Mouse (Mus musculus) adrenal gland, postnatal 36 days (tissue): ENCODE measurements at regions not wholly inside any gene's neighbourhood (a gene's known extent, or its start where the extent isn't known, plus 50 kb on each side); places are given as distances from the start of the nearest gene placed in this dataset.

Experiments
- DNase-seq, 2 experiments: peaks; one replicate each; pipeline ENCODE4 v3.0.0; 2021; ENCODE audit warnings: mixed read lengths in 1 of 2

DNA sequence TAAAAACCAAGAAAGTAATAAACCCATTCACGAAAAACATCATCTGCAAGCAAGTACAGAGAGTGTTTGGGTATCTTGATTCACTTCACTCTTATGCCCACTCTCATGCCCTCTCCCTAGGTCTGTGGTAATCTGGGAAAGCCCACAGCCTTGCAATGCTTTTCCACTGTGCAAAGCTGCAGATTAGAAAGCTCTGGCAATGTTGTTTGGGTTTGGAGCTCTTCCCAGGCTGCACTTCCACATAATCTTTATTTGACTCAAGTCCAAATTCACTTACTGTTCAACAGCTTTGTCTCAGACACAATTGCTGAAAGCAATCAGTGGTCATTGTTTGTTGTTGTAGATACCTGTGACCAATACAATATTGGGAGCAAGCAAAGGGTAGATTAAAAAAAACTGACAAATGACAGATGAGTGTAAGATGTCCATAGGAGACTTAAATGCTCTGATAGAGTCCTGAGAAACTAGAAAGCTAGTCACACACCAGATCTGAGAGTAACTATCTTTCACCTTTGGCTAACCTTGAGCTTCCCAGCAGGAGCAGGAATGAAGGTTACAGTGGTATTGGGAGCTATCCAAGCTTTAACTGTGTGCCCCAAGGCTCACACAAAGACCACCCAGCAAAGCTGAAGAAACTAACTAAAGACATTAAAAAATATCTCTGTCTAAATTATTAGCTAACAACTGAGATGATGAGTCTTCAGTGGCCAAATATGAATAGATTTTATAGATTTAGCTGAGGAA, 325.7 kb upstream of the Klf12 start:
- no peak for DNase-seq

DNA sequence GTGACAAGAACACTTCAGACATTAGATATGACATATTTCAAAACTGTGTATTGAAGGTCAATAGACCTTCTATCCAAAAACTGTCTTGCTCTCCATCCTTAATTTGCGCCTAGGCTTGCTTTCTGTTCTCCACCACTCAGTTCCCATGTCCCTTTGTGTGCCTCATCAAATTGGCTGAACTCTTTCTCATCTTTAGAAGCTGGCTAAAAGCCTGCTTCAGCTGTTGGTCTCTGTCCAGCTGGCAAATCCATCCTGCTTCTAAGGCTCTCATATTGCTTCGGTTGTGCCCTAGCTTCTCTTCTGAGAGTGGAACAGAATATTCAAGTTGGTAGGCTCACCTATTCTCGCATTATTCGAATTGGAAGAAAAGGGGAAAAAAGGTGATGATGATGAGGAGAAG, 322.6 kb upstream of the Klf12 start:
- peak; percentile 9 to 29 for DNase-seq

DNA sequence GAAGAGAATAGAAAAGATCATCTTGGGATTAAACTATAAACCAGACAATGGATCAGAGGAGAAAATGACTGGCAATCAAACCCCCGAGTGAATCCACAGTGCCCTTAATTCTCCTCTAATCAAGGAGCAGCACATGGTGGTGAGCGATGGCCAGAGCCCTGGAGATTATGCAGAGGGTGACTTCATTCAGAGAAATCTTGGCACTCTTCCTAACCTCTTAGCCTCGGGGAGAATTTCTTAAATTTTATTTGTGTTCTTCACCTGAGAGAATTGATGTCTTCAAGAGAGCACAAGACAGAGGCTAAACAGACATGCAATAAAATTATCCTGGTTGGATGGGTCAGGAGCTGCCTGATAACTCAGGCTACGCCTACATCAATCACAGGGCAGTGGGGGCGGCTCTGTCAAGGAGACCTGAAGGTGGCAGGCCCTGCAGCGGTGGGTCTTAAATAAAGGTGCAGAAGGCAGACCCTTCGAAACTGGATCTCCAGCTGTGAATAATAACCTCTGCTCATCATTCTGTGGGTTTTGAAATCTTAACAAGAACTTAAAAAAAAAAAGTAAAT, 316.5 kb upstream of the Klf12 start:
- DNase-seq: no peak

DNA sequence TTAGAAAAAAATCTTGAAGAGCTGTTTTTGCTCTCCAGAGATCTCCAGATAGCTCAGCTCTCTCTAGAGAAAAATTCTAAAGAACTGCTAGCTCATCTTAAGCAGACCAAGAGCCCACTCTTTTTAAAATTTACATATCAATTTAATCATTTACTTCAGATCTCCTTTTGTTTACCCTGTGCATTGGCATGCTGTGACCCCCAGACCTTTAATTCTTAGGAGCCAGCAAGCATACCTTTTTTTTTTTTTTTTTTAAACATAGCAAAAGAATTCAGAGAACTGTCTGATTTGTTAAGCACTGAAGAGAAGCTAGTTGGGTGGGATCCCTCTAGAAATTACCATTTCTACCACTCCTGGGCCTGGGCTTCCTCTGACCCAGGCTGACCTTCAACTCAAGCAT, 285.5 kb upstream of the Klf12 start:
- no peak for DNase-seq

DNA sequence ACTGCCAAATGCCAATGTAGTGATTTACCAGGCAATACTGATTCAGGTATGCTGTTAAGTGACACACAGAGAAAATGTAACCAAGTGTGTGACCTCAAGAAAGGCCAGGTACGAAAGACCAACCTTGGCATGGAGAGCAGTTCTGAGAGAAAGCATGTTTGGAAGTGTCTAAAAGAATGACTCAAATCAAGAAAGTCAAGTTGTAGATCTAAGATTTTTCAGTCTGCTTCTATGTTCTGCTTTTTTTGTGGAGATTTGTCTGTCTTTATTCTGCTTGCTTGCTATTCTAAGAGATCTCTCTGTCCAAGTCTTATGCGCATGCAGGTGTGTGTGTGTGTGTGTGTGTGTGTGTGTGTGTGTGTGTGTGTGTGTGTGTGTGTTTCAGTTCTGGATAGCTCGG, 277.4 kb upstream of the Klf12 start:
- DNase-seq: no peak

DNA sequence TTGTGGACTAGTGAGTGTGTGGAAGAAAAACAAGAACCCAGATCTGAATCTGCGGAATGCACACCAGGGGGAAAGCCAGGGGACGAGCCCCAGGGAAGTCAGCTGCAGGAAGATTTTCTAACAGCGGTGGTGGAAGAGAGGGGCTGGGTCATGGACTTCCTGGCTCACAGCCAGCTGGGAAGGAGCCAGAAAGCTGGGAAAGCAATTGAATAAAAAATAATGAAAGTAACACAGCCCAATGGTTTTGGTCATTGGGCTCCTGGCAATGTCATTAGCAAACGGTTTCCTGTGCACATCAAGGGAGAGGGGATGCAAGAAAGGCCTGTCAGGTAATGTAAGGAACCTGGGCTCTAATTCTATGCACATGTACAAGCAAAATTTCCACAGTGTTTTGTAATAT, 273.9 kb upstream of the Klf12 start:
- DNase-seq: peak; percentile 29 to 31

DNA sequence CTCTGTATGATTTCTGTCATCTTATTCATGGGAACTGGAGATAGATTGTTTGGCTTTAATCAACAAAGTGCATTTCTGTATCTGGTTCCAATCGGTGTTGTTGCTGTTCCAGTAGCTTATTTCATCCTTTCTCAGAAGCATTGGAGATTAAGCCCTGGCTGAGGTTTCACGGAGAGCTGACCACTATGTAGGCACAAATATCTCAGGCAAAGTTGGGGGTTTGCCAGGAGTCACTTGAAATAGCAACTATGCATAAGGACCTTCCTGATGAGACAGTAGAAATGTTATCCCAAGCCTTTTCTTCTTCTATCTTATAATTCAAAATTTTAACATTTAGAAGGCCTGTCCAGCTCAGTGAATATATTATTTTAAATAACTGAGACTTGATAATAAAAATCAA, 268.0 kb upstream of the Klf12 start:
- no peak for DNase-seq

DNA sequence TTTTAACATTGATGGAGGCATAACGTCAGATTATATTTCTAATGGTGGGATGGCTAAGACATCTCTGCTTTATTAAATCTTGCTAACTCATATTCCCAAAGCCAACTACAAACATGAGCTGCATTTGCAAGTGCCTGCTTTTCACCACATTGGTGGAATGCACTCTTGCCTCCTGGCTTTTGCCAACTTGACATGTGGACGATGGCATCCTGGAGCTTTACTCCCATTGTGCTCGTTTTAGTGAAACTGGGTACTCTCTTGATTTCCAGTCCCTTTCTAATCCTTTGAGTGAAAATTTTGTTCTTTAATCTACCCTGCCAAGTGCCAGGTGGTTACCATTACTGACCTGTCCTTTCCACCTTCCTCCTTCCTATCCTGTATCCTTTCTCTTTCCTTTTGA, 265.8 kb upstream of the Klf12 start:
- no peak for DNase-seq

DNA sequence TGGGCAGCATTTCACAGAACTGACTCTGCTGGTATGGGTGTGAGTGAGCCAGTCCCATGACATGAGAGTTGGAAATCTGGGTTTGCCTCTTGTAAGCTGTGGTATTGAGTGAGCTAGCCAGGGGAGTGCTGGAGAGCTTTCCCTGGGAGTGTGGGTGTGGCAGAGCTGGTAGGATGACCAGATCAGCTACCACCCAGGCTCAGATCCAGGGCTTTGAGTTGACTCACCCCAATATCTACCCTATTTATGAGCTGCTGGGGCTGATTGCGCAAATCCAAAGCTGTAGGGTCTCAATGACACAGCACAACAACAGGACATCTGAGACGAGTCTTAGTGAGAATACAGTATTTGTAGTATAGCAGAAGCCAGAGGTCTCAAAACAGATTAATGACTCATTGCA, 245.7 kb upstream of the Klf12 start:
- no peak for DNase-seq

DNA sequence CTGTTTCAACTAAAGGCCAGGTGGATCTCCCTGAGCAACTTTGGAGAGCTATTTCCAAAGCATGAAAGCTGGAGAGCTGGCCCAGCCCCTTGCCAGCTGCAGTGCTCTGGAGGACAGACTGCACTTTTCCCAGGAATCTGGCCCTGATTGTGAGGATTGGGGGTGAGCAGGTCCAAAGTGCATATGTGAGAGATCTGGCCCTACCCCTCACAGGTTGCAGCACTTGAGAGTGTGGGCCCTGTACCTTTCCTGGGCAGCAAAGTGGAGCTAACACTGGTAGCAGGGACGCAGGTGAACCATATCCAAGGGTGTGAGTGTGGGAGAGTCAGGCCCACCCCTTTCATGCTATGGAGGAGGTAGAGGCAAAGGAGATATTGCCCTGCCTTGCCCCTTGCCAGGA, 245.3 kb upstream of the Klf12 start:
- no peak for DNase-seq

DNA sequence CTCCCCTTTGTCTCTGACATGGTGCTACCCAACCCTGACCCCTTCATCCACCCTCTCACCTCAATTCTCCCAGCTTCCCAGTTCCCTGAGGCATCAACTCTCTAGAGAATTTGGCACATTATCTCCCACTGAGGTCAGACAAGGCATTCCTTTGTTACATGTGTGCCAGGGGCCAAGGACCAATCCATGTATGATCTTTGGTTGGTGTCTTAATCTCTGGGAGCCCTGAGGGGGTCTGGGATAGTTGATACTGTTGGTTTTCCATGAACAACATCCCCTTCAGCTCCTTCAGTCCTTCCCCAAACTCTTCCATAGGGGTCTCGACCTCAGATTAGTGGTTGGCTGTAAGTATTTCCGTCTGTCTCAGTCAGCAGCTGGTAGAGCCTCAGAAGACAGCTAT, 224.9 kb upstream of the Klf12 start:
- no peak for DNase-seq

DNA sequence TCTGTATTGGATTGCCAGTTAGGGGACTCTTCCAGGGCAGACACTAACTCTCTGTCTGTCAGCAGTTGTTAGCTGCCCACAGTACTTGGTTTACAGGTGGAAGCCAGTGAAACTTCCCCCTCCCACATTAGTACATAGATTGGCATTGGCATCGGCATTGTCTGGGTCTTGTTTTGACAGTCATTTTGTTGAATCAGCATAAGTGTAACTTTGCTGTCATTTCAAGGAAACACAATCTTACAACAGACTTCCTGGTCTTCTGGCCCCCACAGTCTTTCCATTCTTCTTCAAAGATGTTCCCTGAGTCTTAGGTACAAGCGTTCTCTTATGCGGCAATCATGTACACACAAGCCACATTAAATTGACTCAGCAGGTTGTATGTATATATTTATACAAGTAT, 223.6 kb upstream of the Klf12 start:
- no peak for DNase-seq

DNA sequence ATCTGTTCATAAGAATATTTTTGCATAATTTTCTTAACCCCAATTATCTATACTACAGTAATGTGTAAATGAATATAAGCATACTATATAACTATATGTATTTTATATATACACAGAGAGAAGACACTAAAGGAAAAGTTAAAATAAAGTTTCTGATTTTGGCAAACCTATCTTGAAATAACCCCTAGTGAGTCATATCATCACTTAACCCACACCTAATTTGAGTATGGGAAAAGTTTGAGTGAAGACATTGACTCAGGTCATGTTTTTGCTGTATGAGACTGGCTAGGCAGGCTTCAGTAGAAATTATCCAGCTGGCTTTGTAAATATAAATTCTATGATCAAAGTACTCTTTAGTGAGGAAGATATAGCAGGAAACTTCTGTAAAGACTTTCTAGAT, 223.1 kb upstream of the Klf12 start:
- DNase-seq: no peak

DNA sequence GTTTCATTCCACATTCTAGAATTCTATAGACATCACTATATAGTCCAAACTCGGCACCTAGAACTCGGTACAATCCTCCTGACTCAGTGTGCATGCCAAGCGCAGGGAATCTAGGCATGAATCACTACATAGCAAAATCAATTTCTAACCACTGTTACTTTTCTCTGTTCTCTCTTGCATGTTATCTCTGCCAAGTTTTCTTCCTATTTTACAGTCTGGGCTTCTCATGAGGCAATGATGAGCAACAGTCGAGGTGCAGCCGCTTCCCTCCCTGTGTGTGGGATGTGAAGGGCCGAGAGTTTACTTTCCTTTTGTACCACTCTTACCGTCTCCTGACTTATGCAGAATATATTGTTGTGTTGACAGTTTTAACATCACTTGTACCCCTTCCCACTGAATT, 204.4 kb upstream of the Klf12 start:
- DNase-seq: no peak

DNA sequence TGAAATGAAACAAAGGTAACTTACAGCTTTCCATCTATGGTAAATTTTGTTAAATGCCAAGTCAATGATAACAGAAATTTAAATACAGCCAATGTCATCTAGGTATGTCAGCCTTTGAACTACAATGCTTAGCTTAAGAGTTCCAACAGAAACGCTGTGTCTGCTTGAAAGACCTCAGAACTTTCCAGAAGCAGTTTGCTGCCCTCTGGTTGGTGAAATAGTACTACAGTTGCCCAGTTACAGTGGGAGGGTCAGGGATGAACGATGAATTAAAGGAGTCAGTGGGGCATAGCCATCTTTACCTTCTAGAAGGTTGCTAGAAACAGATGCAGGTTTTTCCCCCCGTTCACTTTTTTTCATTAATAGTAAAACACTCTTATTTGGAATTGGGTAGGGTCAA, 201.0 kb upstream of the Klf12 start:
- peak; percentile 6 to 26 for DNase-seq

DNA sequence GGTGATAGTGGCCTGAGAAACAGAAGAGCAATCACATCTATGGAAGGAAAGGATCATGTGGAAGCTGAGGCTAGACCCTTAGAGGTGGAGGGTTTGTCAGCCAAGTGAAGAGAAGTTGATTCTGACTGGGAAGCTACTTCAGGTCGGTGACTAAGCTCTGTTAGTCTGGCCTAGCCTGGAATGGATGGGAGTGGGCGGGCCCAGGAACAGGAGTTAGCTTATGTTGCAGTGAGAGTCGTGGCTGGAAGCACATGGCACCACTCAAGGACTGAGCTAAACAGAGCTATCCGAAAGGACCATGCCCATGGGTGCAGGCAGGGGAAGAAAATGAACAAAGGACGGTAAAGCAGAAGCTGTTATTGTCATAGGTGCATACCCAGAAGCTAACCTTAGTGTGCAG, 199.6 kb upstream of the Klf12 start:
- DNase-seq: no peak

DNA sequence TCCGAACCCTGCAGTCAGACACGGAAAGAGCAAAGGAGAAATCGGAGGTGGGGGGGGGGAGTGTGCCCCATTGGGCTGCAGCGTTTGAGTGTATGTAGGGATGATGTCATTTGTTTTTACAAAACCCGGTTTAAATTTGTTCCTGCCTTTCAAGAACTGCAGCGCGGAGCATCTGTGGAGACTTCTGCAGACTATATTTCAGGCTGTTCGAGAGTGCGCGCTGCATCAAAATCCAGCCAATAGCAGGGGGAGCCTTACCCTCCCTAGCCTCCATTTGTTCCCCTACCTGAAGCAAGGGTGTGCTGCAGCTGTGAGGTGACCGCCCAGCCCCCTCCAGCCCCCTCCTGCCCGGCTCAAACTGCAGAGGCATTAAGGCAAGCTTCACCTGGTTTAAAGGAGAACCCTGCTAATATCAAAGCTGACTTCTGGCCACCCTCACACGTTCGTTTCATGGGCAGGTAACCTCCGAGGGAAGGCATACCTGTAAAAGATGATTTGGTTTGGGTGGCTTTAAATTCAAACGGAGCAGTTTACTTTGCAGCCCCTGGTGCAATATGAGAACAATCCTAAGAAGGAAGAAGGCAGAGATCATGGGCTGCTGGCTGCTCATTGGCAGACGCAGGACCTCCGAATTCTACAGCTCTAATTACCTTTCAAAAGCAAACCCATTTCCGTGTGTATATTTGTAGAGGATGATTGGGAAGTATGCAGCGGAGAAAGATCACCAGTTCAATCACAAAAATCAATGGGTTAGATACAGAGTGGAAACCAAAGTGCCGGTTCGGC, 193.3 kb upstream of the Klf12 start:
- DNase-seq: peak in 1 of 2 experiments; percentile 2

DNA sequence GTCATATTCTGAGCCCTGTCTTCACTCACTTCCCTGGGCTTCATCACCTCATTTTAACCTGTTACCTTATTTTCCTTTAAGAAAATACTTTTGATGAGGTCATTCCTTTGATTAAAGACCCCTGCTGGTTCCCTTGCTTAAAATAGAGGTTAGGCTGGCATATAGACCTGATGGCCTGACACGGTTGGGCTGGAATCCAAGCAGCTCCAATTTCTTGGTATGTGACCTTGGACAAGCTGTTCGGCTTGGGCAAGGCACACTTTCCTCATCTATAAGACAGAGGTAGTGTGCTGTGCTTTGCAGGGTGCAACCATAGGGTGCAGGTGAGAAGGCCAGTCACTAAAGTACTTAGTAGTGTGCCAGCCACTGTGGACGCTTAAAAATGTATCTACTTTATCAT, 183.8 kb upstream of the Klf12 start:
- no peak for DNase-seq

DNA sequence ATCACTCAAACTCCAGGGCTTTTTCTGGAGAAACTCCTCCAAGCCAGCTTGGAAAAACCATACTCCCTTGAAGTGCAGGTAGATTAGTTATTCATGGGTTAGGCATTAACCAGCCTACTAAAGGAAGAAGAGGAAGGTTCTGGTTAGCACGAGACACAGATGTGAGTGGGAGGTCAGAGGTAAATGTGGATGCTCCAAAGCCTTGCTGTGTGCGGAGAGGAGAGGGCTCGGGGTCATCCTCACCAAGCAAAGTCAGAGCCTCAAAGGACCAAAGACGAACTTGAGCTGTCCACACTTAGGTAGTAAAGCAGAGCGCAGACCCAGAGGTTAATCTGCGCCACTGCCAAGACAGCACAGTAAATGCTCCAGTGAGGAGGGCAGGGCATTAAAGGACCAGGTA, 177.8 kb upstream of the Klf12 start:
- no peak for DNase-seq

DNA sequence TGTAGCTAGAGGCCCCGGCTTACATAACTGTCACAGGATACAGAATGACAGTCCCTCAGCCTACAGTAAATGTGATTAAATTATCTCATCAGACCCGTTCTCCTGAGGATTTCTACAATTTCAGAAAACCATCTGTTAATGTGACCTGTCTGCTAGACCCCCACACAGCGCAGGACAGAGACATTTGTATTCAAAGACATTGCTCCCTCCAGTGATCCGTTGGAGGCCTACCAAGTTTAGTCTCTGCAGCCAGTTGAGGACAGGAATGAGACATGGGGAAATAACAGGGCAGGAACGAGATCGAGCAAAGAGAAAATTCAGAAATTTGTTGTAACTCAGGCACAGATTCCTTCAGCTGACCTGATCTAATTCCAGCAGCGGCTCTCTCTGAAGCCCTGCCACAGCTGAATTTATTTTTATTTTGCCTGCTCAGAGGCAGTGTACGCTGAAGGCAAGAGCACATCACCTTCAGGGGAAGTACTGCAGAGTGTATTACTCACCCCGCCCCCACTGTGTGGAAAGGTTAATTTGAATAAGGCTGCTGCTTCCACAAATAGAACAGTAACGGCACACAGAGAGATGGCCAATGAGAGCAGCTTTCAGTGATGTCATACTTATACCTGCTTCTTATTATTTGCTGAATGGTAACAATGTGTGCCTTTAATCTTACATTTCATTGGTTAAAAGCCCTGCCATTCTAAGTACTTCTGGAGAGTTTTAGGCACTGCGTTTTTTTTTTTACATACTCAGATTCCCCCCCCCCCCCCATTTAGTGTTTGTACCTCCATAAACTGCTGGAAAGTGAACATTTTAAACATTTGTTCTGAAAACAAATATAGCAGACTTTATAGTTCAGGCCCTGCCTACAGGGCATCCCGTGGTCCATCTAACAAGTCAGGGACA, 176.9 kb upstream of the Klf12 start:
- peak; percentile 27 to 28 for DNase-seq

DNA sequence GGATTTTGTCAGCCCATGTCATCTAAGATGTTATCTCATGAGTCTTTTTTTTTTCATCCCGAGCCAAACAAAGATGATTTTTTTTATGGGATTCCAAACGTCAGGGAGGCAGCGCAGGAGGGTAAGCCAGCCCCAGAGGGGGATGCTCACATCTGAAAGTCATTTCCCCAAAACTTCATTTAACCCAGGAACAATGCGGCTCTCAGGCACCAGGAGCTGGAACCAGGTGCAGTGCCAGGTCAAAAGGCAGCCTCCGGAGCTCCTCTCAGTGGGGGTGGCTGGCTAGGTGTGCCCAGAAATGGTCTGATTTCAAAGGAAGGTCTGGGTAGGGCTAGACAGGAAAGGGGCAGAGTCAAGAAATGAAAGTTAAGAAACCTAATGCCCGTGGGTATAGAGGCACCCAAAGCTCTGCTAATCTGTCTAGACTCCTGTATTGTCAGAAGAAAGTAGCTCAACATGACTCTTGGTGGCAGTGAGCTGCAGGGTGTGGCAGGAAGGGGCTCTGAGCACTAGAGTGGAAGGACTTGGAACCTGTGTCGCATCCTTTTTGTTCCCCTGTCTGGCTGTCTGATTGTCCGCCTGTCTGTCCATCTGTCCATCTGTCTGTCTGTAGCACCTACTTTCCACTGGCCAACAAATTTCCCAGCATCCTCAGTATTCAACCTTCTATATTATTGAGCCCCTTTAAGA, 175.3 kb upstream of the Klf12 start:
- DNase-seq: no peak
